Mouse (Mus musculus) myocyte (in vitro differentiated cells): Measurements from ENCODE around the gene Col8a1. TPM values are rescaled to one million over a fixed set of nuclear protein-coding genes. Genes with fewer than 3 reads are reported as not detected.

Source experiments
- H3K27me3 ChIP-seq: one replicate; pipeline ENCODE4 v1.6.1; 2011; ENCODE audit not compliant: control insufficient read depth, insufficient read depth, insufficient read length
- H3K36me3 ChIP-seq: one replicate; pipeline ENCODE4 v1.6.1; 2011; ENCODE audit not compliant: control insufficient read depth, insufficient read depth
- H3K4me2 ChIP-seq: one replicate; pipeline ENCODE4 v1.6.1; 2011; ENCODE audit warnings: low read depth, control low read depth
- H3K4me3 ChIP-seq: one replicate; pipeline ENCODE4 v1.5.1; 2011; ENCODE audit warnings: mild to moderate bottlenecking, control low read depth, moderate library complexity
- H3K79me2 ChIP-seq: one replicate; pipeline ENCODE4 v1.6.1; 2011; ENCODE audit not compliant: control insufficient read depth, insufficient read depth
- H3ac ChIP-seq: one replicate; pipeline ENCODE4 v1.6.1; 2011; ENCODE audit not compliant: control insufficient read depth, insufficient read length
- CEBPB ChIP-seq: IDR thresholded peaks from 2 replicates; pipeline ENCODE4 v1.6.1; 2011; ENCODE audit warnings: mild to moderate bottlenecking, moderate library complexity; ENCODE audit not compliant: poor library complexity, insufficient read depth, severe bottlenecking
- E2F4 ChIP-seq: IDR thresholded peaks from one replicate; pipeline ENCODE4 v1.6.1; 2011; ENCODE audit warnings: mild to moderate bottlenecking, control low read depth, moderate library complexity; ENCODE audit not compliant: insufficient read depth
- MAX ChIP-seq: IDR thresholded peaks from one replicate; pipeline ENCODE4 v1.6.1; 2011; ENCODE audit warnings: low read depth, mild to moderate bottlenecking, control low read depth
- MYOD1 ChIP-seq, 3 experiments: IDR thresholded peaks; one replicate each; pipeline ENCODE4 v1.6.1; 2011; ENCODE audit warnings: control low read depth in 2 of 3, low read depth in 2 of 3, mild to moderate bottlenecking in 2 of 3, moderate library complexity in 1 of 3; ENCODE audit not compliant: insufficient read length in 2 of 3, control insufficient read depth in 1 of 3
- MYOG ChIP-seq, 3 experiments: IDR thresholded peaks; one replicate each; pipeline ENCODE4 v1.6.1; 2011; ENCODE audit warnings: control low read depth in 2 of 3, low read depth in 2 of 3, mild to moderate bottlenecking in 2 of 3; ENCODE audit not compliant: insufficient read length in 2 of 3, control insufficient read depth in 1 of 3, insufficient read depth in 1 of 3
- POLR2A ChIP-seq: IDR thresholded peaks from one replicate; pipeline ENCODE4 v1.6.1; 2011; ENCODE audit warnings: low read depth, mild to moderate bottlenecking, control low read depth, moderate library complexity; ENCODE audit not compliant: insufficient read length
- POLR2AphosphoS2 ChIP-seq: IDR thresholded peaks from one replicate; pipeline ENCODE4 v1.6.1; 2011; ENCODE audit warnings: low read depth, control low read depth; ENCODE audit not compliant: insufficient read length
- REST ChIP-seq: IDR thresholded peaks from one replicate; pipeline ENCODE4 v1.6.1; 2011; ENCODE audit warnings: mild to moderate bottlenecking, control low read depth, moderate library complexity; ENCODE audit not compliant: insufficient read depth, insufficient read length
- SRF ChIP-seq: IDR thresholded peaks from one replicate; pipeline ENCODE4 v1.6.1; 2011; ENCODE audit warnings: low read depth; ENCODE audit not compliant: control insufficient read depth, insufficient read length
- TCF12 ChIP-seq: IDR thresholded peaks from one replicate; pipeline ENCODE4 v1.6.1; 2011; ENCODE audit warnings: mild to moderate bottlenecking, control low read depth; ENCODE audit not compliant: poor library complexity, insufficient read depth, severe bottlenecking
- TCF3 ChIP-seq: IDR thresholded peaks from one replicate; pipeline ENCODE4 v1.6.1; 2011; ENCODE audit warnings: low read depth, control low read depth; ENCODE audit not compliant: insufficient read length
- USF1 ChIP-seq: IDR thresholded peaks from one replicate; pipeline ENCODE4 v1.6.1; 2011; ENCODE audit warnings: low read depth, mild to moderate bottlenecking, control low read depth, moderate library complexity
- polyA plus RNA-seq: library from polyadenylated mRNA; unstranded; fragments of >200 nt; fragmentation: generic; extraction: Trizol; gene quantifications from one replicate; pipeline ENCODE4 v1.2.1, GENCODE M21; 2012; ENCODE audit warnings: missing spikeins

Gene Col8a1
- polyA plus RNA-seq, 1 experiment = 5.3 TPM

DNA sequence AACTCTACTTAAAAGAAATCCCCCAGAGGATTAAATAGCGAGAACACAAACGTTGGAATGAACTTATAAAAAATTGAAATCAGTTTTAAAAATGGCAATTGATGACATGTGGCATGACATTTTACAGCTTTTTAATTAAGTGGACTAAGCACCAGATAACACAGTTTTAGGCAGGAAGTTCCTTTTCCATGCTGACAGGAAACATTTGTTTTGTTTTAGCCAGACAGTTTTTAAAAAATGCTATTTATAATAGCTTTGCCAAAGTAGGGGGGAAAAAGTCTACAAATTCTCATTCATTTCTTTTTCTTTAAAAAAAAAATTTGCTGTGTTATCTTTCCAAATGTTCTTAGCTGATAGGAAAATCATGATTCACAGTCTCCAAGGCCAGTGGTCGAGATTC, 29.6 kb downstream of the Col8a1 start:
- Histone ChIP-seq H3K36me3 (no peaks in the 10 kb centered on the region), H3K4me3 (no peak overlapping the region), H3ac (no peak overlapping the region), H3K4me2 (no peak overlapping the region), H3K79me2 (no peaks in the 10 kb centered on the region), H3K27me3 (no peaks in the 10 kb centered on the region)
- TF ChIP-seq POLR2A (no peak), E2F4 (no peak), MAX (no peak), SRF (no peak)

DNA sequence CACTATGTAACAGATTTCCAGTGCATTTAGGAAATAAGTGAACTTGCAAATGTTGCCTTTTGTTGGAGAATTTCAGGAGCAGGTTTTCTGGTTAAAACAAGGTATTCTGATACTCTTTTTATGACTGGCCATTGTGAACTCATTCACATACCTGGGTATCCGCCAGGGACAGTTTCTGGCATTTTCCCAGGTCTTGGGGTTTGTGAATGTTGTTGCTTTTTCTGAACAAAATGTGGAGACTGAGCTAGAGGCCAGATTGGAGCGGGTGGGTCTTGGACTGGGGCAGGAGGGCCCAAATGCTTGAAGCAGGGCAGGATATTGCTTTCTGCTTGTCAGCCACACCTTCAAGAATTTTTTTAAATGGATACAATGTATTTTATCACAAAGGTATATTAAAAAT, 35.6 kb downstream of the Col8a1 start:
- TF ChIP-seq E2F4 (no peak), MYOG (IDR thresholded peaks at IDR 0.05; ENCODE audit: control insufficient read depth in 1 of 3, insufficient read depth in 1 of 3, insufficient read length in 2 of 3, low read depth in 2 of 3) (no peak), MYOD1 (IDR thresholded peaks at IDR 0.05; ENCODE audit: control insufficient read depth in 1 of 3, insufficient read length in 2 of 3, low read depth in 2 of 3) (no peak), TCF12 (no peak)
- Histone ChIP-seq H3K36me3 (no peaks in the 10 kb centered on the region), H3ac (no peak overlapping the region)

DNA sequence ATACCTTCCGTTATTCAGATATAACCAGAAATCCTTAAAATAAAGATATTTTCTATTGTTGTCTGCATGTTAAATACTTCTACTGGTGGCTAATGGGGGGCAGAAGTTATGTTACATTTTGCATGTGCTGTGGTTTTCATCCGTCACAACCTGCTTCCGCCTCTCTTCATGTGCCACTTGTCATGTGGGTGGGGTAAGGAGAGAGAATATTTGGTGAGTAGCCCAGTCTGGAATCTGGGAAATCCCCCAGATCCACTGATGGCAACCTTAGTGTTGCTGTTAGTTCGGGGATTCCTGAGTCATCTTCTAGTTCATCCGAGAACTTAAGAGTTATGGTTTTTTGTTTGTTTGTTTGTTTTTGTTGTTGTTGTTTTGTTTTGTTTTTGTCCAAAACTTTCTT, 55.8 kb downstream of the Col8a1 start:
- Histone ChIP-seq H3K4me3 (no peak overlapping the region), H3ac (no peak overlapping the region), H3K36me3 (no peaks in the 10 kb centered on the region), H3K4me2 (peak overlapping the region; percentile 45), H3K79me2 (no peaks in the 10 kb centered on the region), H3K27me3 (no peaks in the 10 kb centered on the region)
- no peak for TF ChIP-seq TCF3
- no peak for TF ChIP-seq REST
- peak in 1 of 3 experiments; percentile 10 for TF ChIP-seq MYOG (IDR thresholded peaks at IDR 0.05; ENCODE audit: control insufficient read depth in 1 of 3, insufficient read depth in 1 of 3, insufficient read length in 2 of 3, low read depth in 2 of 3)
- peak in 1 of 3 experiments; percentile 32 for TF ChIP-seq MYOD1 (IDR thresholded peaks at IDR 0.05; ENCODE audit: control insufficient read depth in 1 of 3, insufficient read length in 2 of 3, low read depth in 2 of 3)
- no peak for TF ChIP-seq SRF
- TF ChIP-seq MAX = no peak
- TF ChIP-seq USF1 = peak; percentile 15
- TF ChIP-seq TCF12 = no peak

More for the DNA sequence above, 35.6 kb downstream of the Col8a1 start:
- no peak overlapping the region for H3K4me3 ChIP-seq
- no peak overlapping the region for H3K4me2 ChIP-seq
- H3K79me2 ChIP-seq = no peaks in the 10 kb centered on the region
- H3K27me3 ChIP-seq = no peaks in the 10 kb centered on the region

DNA sequence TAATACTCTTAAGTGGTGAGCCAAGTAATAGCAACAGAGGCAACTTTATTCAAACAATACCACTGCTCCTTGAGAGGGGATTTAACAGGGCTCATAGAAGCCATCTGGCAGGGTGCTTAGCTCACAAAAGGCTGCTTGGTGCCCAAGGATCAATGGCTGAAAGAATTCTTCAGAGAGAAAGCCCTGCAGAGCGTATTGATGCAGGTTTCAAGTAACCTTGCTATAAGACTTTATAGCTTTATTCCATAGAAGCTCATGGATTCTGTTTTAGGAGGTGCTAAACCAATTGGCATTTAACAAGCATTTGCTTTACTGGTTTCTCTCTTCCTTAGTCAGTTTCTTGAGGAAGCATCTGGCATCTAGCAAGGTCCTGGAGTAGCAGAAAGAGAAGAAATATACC, 59.8 kb downstream of the Col8a1 start:
- Histone ChIP-seq H3K4me2 (no peak overlapping the region), H3K4me3 (no peak overlapping the region), H3K79me2 (no peaks in the 10 kb centered on the region), H3K27me3 (no peaks in the 10 kb centered on the region), H3ac (no peak overlapping the region), H3K36me3 (no peaks in the 10 kb centered on the region)
- TF ChIP-seq MYOD1 (IDR thresholded peaks at IDR 0.05; ENCODE audit: control insufficient read depth in 1 of 3, insufficient read length in 2 of 3, low read depth in 2 of 3) (no peak), E2F4 (no peak), POLR2AphosphoS2 (no peak), MAX (no peak), MYOG (IDR thresholded peaks at IDR 0.05; ENCODE audit: control insufficient read depth in 1 of 3, insufficient read depth in 1 of 3, insufficient read length in 2 of 3, low read depth in 2 of 3) (no peak), POLR2A (no peak), SRF (no peak), TCF12 (no peak), TCF3 (no peak), USF1 (no peak), CEBPB (no peak), REST (no peak)

DNA sequence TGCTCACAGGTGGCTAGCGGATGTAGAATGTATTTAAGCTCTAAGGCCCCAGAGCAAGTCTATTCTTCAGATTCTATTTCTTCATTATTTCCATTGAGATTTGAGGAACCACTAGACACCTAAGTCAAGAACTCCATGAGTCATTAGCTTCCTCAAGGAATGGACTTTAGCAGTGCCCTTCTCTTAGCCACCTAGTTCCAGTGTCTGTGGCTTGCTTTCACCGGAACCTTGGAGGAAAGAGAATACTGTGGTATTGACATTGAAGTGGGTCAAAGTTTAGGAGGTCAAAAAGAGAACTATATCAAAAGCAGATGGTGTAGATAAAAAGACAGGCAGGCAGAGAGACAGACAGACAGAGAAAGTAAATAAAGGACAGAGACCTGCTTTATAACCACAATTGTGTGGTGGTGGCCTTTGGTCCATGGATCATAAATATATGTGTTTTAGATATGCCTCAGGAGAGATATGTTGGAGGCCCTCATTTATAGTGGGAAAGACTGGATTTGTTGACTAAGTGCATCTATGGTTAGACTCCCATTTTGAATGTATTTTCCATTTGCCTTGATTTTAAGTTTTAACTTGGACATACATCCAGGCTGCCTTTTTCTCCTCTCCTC, 60.5 kb downstream of the Col8a1 start:
- no peaks in the 10 kb centered on the region for H3K27me3 ChIP-seq
- no peaks in the 10 kb centered on the region for H3K36me3 ChIP-seq
- no peaks in the 10 kb centered on the region for H3K79me2 ChIP-seq
- H3K4me2 ChIP-seq = no peak overlapping the region
- no peak overlapping the region for H3ac ChIP-seq
- no peak for TF ChIP-seq POLR2AphosphoS2
- TF ChIP-seq E2F4 = no peak
- no peak for TF ChIP-seq USF1
- no peak for TF ChIP-seq MYOD1 (IDR thresholded peaks at IDR 0.05; ENCODE audit: control insufficient read depth in 1 of 3, insufficient read length in 2 of 3, low read depth in 2 of 3)
- no peak for TF ChIP-seq TCF3
- no peak for TF ChIP-seq TCF12
- no peak for TF ChIP-seq REST
- no peak for TF ChIP-seq SRF
- TF ChIP-seq MAX = no peak
- TF ChIP-seq MYOG (IDR thresholded peaks at IDR 0.05; ENCODE audit: control insufficient read depth in 1 of 3, insufficient read depth in 1 of 3, insufficient read length in 2 of 3, low read depth in 2 of 3) = no peak
- no peak for TF ChIP-seq POLR2A
- no peak for TF ChIP-seq CEBPB
- no peak overlapping the region for H3K4me3 ChIP-seq
